Mouse (Mus musculus): ENCODE results near the gene Myef2. TPM values are rescaled to one million over a fixed set of nuclear protein-coding genes. Genes with fewer than 3 reads are reported as not detected.

Gene Myef2
- total RNA-seq, 2 experiments from 2014 or later: 87.4 to 99.1 TPM

DNA sequence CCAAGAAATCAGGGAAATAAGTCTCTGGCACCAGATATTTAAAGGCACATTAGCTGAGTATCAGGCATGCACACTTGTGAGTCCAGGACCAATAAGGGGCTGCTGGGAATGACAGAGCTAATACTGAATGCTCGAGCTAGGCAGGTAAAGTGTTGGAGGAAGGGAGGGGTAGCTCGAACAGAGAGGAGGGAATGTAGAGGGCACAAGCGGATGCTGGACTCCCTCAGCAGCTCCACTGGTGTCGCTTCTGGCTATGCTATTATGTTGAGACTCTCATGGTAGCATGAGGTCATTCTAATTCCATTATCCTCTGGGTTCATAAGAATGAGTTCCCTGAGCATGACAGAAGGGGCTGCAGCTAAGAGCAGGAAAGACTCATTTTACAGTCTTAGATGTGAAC lies 60.5 kb downstream of the Myef2 start:
- TF ChIP-seq CTCF (IDR thresholded peaks at IDR 0.05): no peak
- no peak overlapping the region for H3K4me3 ChIP-seq
- DNase-seq (ENCODE audit: extremely low spot score in 1 of 2, low spot score in 2 of 2): no peak
- intact Hi-C loops (cut with DNase I): no loop called here
- no peak overlapping the region for H3K27ac ChIP-seq

DNA sequence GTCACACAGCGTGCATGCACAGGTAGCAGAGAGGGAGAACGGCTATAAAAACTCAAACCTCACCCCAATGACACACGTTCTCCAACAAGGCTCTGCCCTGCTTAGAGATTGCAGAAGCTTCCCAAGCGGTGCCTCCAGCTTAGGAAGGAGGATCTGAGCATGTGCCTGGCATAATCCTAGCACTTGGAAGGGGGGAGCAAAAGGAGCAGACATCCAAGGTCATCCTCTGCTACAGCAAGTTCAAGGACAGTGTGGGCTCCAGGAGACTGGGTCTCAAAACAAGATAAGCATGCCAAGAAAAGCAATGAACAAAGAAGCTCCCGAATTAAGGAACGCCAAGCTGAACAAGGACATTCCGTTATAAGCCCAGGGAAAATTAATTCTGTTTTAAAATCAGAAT lies 62.0 kb downstream of the Myef2 start:
- intact Hi-C loops (cut with DNase I): no loop called here
- H3K4me3 ChIP-seq: no peak overlapping the region
- H3K27ac ChIP-seq: no peak overlapping the region
- TF ChIP-seq CTCF (IDR thresholded peaks at IDR 0.05): no peak
- DNase-seq (ENCODE audit: extremely low spot score in 1 of 2, low spot score in 2 of 2): no peak

DNA sequence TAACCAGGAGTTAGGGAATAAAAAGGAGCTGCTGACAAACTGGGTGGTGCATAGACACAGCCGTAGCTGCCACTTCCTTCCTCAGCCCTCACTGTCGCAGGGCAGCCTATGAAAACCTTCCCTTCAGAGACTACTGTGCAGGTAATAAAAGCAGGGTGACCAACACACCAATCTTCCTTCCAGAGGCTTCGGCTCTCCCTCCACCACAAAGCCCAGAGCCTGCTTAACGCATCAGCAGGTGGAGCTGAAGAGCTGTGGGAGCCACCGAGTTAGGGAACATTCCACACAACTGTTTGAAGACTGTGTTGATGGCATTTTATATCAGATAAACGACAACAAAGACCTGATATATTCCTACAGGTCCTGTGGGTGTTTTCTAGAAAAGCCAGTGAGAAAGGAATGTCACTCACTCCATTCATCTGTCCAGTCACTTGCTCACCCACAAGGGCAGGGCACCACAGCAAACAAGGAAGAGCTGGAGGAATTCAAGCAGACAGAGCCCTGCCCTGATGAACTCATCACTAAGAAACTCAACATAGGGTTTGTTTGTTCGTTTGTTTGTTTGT lies 66.1 kb downstream of the Myef2 start:
- no peak overlapping the region for H3K4me3 ChIP-seq
- peak in 1 of 2 experiments; percentile 29 for DNase-seq (ENCODE audit: extremely low spot score in 1 of 2, low spot score in 2 of 2)
- no peak overlapping the region for H3K27ac ChIP-seq
- intact Hi-C loops (cut with DNase I): loop anchor here (1.0 kb wide), 1 partner anchor 132 kb away; no protein-coding TSS in a partner anchor
- TF ChIP-seq CTCF (IDR thresholded peaks at IDR 0.05): peak; percentile 64

DNA sequence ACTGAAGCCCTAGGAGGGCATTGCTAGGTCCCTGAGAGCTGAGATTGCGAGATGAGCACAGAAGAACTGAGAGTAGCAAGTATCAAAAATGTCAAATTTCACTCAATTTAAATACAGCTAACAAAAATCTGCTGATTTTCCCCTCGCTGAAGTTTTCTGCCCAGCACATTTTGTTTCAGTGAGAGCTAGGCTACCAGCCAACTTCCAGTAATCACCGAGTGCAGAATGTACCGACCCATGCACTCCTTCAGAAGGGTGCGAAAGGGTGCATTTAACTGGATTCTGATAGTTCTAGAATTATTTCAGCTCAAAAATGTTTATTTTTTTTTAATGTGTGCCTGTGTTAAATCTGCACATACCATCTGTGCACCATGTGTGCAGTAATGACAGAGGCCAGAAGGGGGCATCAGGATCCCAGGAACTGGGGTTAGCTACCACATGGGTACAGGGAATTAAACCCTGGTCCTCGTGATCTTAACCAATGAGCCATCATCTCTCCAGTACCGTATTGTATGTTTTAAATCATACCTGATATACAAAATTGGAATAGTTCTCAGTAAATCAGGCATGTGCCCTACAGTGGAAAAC lies 68.1 kb downstream of the Myef2 start:
- intact Hi-C loops (cut with DNase I): no loop called here
- no peak for DNase-seq (ENCODE audit: extremely low spot score in 1 of 2, low spot score in 2 of 2)

More for the DNA sequence above, 68.1 kb downstream of the Myef2 start:
- TF ChIP-seq CTCF (IDR thresholded peaks at IDR 0.05): peak; percentile 19
- Histone ChIP-seq H3K4me3 (no peak overlapping the region), H3K27ac (no peak overlapping the region)

Other genes starting within 250 kb of the Myef2 start
- gene Slc24a5, start 55.5 kb downstream of the Myef2 start, total RNA-seq (2021): under 1 TPM in 1 of 2 experiments, not detected in 1; 0.23 TPM
- gene Ctxn2, start 13.0 kb upstream of the Myef2 start, total RNA-seq (2021): 10 to 100 TPM in 1 of 2 experiments, 1 to 10 TPM in 1; 9.7 to 11.0 TPM
- gene Slc12a1, start 28.8 kb upstream of the Myef2 start, total RNA-seq (2021): under 1 TPM; 0.07 to 0.16 TPM
- 10 to 100 TPM; 23.7 to 26.7 TPM for gene Dut, start 123.5 kb upstream of the Myef2 start, total RNA-seq (2021)